Mouse (Mus musculus) liver, embryonic 16.5 days (tissue): ENCODE data around the gene Psmd13. TPM values are rescaled to one million over a fixed set of nuclear protein-coding genes. Genes with fewer than 3 reads are reported as not detected.

ENCODE experiments used
- ATAC-seq: fragments of 200-750 bp; cut with Nextera tagmentation; 2 replicates; pipeline ENCODE4 v1.8.0; 2017; ENCODE audit warnings: low read depth, mild to moderate bottlenecking, moderate number of reproducible peaks, moderate library complexity
- H3K27ac ChIP-seq: fragments of 300-500 bp; sonication (generic); 2 replicates; pipeline ENCODE4 v1.5.1; 2014; ENCODE audit warnings: mild to moderate bottlenecking, low read length
- H3K27me3 ChIP-seq: fragments of 300-500 bp; sonication (generic); 2 replicates; pipeline ENCODE4 v1.6.1; 2014; ENCODE audit warnings: low read depth, low read length, mixed read lengths; ENCODE audit not compliant: control insufficient read depth, insufficient read depth
- H3K36me3 ChIP-seq: fragments of 300-500 bp; sonication (generic); 2 replicates; pipeline ENCODE4 v1.6.1; 2014; ENCODE audit warnings: mild to moderate bottlenecking; ENCODE audit not compliant: control insufficient read depth, insufficient read depth
- H3K4me1 ChIP-seq: fragments of 300-500 bp; sonication (generic); 2 replicates; pipeline ENCODE4 v1.6.1; 2014; ENCODE audit warnings: low read depth, low read length, mixed read lengths; ENCODE audit not compliant: control insufficient read depth
- H3K4me2 ChIP-seq: fragments of 300-500 bp; sonication (generic); 2 replicates; pipeline ENCODE4 v1.6.1; 2014; ENCODE audit warnings: low read depth, low read length, mixed read lengths
- H3K4me3 ChIP-seq: fragments of 300-500 bp; sonication (generic); 2 replicates; pipeline ENCODE4 v1.5.1; 2014; ENCODE audit warnings: low read depth, mild to moderate bottlenecking, low read length
- H3K9ac ChIP-seq: fragments of 300-500 bp; sonication (generic); 2 replicates; pipeline ENCODE4 v1.6.1; 2014; ENCODE audit warnings: low read depth, low read length
- H3K9me3 ChIP-seq: fragments of 300-500 bp; sonication (generic); replicated peaks from 2 replicates; pipeline ENCODE4 v1.6.1; 2016; ENCODE audit warnings: low read length; ENCODE audit not compliant: control insufficient read depth
- WGBS: fragments of 180-500 bp; shearing (Covaris S2); extraction: QIAGEN DNeasy Blood & Tissue Kit; methylation state at CpG from one replicate; pipeline ENCODE4 v1.1.7; 2014; ENCODE audit not compliant: insufficient replicate concordance; 5-methylcytosine and 5-hydroxymethylcytosine counted together
- polyA plus RNA-seq: library from polyadenylated mRNA; unstranded; fragments of >200 nt; fragmentation: Nextera tagmentation; extraction: Ambion mirVana; gene quantifications from 2 replicates; pipeline ENCODE4 v1.2.1, GENCODE M21; 2015

The Psmd13 gene
- polyA plus RNA-seq, 1 experiment from 2014 or later: 108 TPM

- Histone ChIP-seq H3K9me3 (no peaks in the 10 kb centered on the region), H3K4me3 (no peak overlapping the region), H3K27me3 (no peaks in the 10 kb centered on the region), H3K36me3 (no peaks in the 10 kb centered on the region), H3K27ac (peak overlapping the region; percentile 48), H3K4me1 (0 out of 2 replicates have a peak, but pooled peaks cover 2% of the 10 kb centered on the region), H3K4me2 (peak overlapping the region; percentile 0; the same call in 1 of the 2 replicates), H3K9ac (no peak overlapping the region)
- ATAC-seq: peak; percentile 52
- WGBS: 39% methylated on average over 7 of the region's 7 CpGs
Observed at GRCm38 (mm10) chr7:140908181-140908580, 26.4 kb downstream of the Psmd13 start.

- WGBS: 3% methylated on average over 19 of the region's 19 CpGs
Observed at GRCm38 (mm10) chr7:140908634-140909107, 26.9 kb downstream of the Psmd13 start.

GRCm38 (mm10) chr7:140912293-140912692 is 30.5 kb downstream of the Psmd13 start:
- no peak overlapping the region for H3K4me3 ChIP-seq
- 37% methylated on average over 3 of the region's 3 CpGs for WGBS
- H3K9me3 ChIP-seq: no peaks in the 10 kb centered on the region
- H3K4me1 ChIP-seq: peaks cover 4% of the 10 kb centered on the region
- peak overlapping the region; percentile 67 for H3K27ac ChIP-seq
- H3K9ac ChIP-seq: no peak overlapping the region
- H3K36me3 ChIP-seq: no peaks in the 10 kb centered on the region
- ATAC-seq: no peak
- H3K4me2 ChIP-seq: no peak overlapping the region
- no peaks in the 10 kb centered on the region for H3K27me3 ChIP-seq

More at GRCm38 (mm10) chr7:140908634-140909107, 26.9 kb downstream of the Psmd13 start:
- no peaks in the 10 kb centered on the region for H3K9me3 ChIP-seq
- H3K4me3 ChIP-seq: peak overlapping the region; percentile 34
- peaks cover 2% of the 10 kb centered on the region for H3K4me1 ChIP-seq
- no peaks in the 10 kb centered on the region for H3K27me3 ChIP-seq
- no peaks in the 10 kb centered on the region for H3K36me3 ChIP-seq
- no peak overlapping the region for H3K9ac ChIP-seq
- H3K27ac ChIP-seq: peak overlapping the region; percentile 48
- ATAC-seq: peak; percentile 63
- peak overlapping the region; percentile 48 for H3K4me2 ChIP-seq

GRCm38 (mm10) chr7:140912846-140913482 is 31.2 kb downstream of the Psmd13 start:
- Histone ChIP-seq H3K27ac (peak overlapping the region; percentile 67), H3K9me3 (no peaks in the 10 kb centered on the region), H3K4me1 (peaks cover 4% of the 10 kb centered on the region), H3K27me3 (no peaks in the 10 kb centered on the region), H3K9ac (no peak overlapping the region), H3K4me3 (no peak overlapping the region), H3K36me3 (no peaks in the 10 kb centered on the region), H3K4me2 (no peak overlapping the region)
- peak; percentile 47 for ATAC-seq
- 55% methylated on average over 5 of the region's 5 CpGs for WGBS

GRCm38 (mm10) chr7:140914031-140914690 is 32.4 kb downstream of the Psmd13 start:
- no peak for ATAC-seq
- WGBS: 63% methylated on average over 8 of the region's 8 CpGs
- peak overlapping the region; percentile 67; the same call in 1 of the 2 replicates for H3K27ac ChIP-seq

GRCm38 (mm10) chr7:140919911-140920310 is 38.1 kb downstream of the Psmd13 start:
- H3K27ac ChIP-seq: no peak overlapping the region
- H3K9me3 ChIP-seq: no peaks in the 10 kb centered on the region
- H3K27me3 ChIP-seq: peaks cover 43% of the 10 kb centered on the region
- 13% methylated on average over 4 of the region's 4 CpGs for WGBS
- no peak overlapping the region for H3K4me3 ChIP-seq
- H3K4me2 ChIP-seq: no peak overlapping the region
- no peak overlapping the region for H3K9ac ChIP-seq
- no peak for ATAC-seq
- peaks cover 8% of the 10 kb centered on the region for H3K4me1 ChIP-seq
- no peaks in the 10 kb centered on the region for H3K36me3 ChIP-seq

More at GRCm38 (mm10) chr7:140914031-140914690, 32.4 kb downstream of the Psmd13 start:
- Histone ChIP-seq H3K9ac (no peak overlapping the region), H3K9me3 (no peaks in the 10 kb centered on the region), H3K4me3 (no peak overlapping the region), H3K36me3 (no peaks in the 10 kb centered on the region), H3K27me3 (no peaks in the 10 kb centered on the region), H3K4me2 (no peak overlapping the region), H3K4me1 (peaks cover 4% of the 10 kb centered on the region)

GRCm38 (mm10) chr7:140920418-140921029 is 38.8 kb downstream of the Psmd13 start, which contains the start of gene Nlrp6:
Nlrp6 (plus strand) TSS chr7:140920902.
- H3K9me3 ChIP-seq: no peaks in the 10 kb centered on the region
- H3K9ac ChIP-seq: no peak within 1 kb of the TSS
- no peak within 1 kb of the TSS for H3K4me2 ChIP-seq
- H3K27me3 ChIP-seq: peaks cover 43% of the 10 kb centered on the region
- WGBS: 39% methylated on average over 8 of the region's 8 CpGs
- ATAC-seq: no peak
- no peak within 1 kb of the TSS for H3K4me3 ChIP-seq
- peaks cover 8% of the 10 kb centered on the region for H3K4me1 ChIP-seq
- H3K36me3 ChIP-seq: no peaks in the 10 kb centered on the region
- no peak within 1 kb of the TSS for H3K27ac ChIP-seq

- no peaks in the 10 kb centered on the region for H3K36me3 ChIP-seq
- no peaks in the 10 kb centered on the region for H3K9me3 ChIP-seq
- no peak for ATAC-seq
- H3K4me1 ChIP-seq: peaks cover 8% of the 10 kb centered on the region
- H3K27me3 ChIP-seq: peaks cover 43% of the 10 kb centered on the region
- no peak overlapping the region for H3K4me2 ChIP-seq
- no peak overlapping the region for H3K4me3 ChIP-seq
- no peak overlapping the region for H3K27ac ChIP-seq
- no peak overlapping the region for H3K9ac ChIP-seq
- 25% methylated on average over 22 of the region's 22 CpGs for WGBS
Observed at GRCm38 (mm10) chr7:140921225-140921975, 39.6 kb downstream of the Psmd13 start.
